8 mouse cellular contexts compared by ENCODE assay signal in the genomic region with DNA sequence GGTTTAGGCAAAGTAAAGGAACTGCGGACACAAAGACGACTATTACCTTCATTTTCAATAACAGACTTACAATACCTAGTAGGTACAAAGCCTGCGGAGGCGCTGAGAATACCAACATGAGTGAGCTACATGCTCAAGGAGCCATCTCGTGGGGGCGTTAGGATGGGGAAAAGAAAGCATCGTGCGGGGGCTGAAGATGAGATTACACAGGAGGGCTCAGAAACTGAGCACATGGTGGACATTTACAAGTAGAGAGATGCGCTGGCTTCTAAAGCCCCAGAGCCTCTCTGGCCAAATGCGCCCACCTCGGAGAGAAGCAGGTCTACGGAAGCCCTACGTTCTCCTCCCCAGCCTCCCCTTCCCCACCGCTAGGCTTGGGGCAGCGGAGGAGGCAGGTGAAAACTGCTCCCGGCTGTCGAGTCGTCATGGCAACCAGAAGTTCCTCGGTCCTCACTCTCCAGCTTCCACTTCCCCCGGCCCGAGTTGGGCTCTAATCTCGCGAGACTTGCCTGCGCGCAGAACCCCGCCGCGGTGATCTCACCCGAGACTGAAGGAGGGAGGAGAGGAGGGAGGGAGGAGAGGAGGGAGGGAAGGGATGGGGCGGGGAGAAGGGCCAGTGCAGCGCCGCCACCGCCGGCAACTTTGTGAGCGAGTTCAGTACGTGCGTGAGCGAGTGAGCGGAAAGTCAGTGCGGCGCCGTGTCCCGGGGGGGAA. TPM values are rescaled to one million over a fixed set of nuclear protein-coding genes. Genes with fewer than 3 reads are reported as not detected.
DNase-seq lines count a peak whose midpoint lies in the region; ATAC-seq and TF ChIP-seq lines count a peak whose summit lies in the region.

Gene Sipa1l1, plus strand, starts transcription at position 501 of the 714 bp plus-strand sequence.

- intact Hi-C loops in heart, postnatal 14 days (cut with DNase I) = loop anchor here (5.0 kb wide), 1 partner anchor 47 kb away; no protein-coding TSS in a partner anchor

- H3K36me3 ChIP-seq in ES-Bruce4 (ENCODE audit: control insufficient read depth, insufficient read depth, low read length, poor library complexity, severe bottlenecking) = no peaks in the 10 kb centered on the region
- no peaks in the 10 kb centered on the region for H3K36me3 ChIP-seq in forebrain, embryonic 14.5 days (ENCODE audit: control insufficient read depth, insufficient read depth, low read length)
- no peaks in the 10 kb centered on the region for H3K36me3 ChIP-seq in neural tube, embryonic 15.5 days

- H3K4me1 ChIP-seq in ES-Bruce4 (ENCODE audit: control insufficient read depth, insufficient read depth, low read length) = peaks cover 3% of the 10 kb centered on the region
- H3K4me1 ChIP-seq in forebrain, embryonic 14.5 days (ENCODE audit: control insufficient read depth, insufficient read depth, low read length) = peaks cover 23% of the 10 kb centered on the region
- H3K4me1 ChIP-seq in neural tube, embryonic 15.5 days = peaks cover 46% of the 10 kb centered on the region

- under 1% methylated on average over 30 of the region's 43 CpGs for WGBS in forebrain, embryonic 14.5 days
- WGBS in neural tube, embryonic 15.5 days = under 1% methylated on average over 36 of the region's 43 CpGs

- peak; percentile 99 for DNase-seq in forebrain, embryonic 14.5 days (ENCODE audit: low spot score)
- DNase-seq in heart, postnatal 14 days = peak; percentile 92 to 95
- peak; percentile 96 for DNase-seq in layer of hippocampus, adult 11-12 months (ENCODE audit: low spot score)
- peak; percentile 96 to 97 for DNase-seq in lung, adult 18-20 months
- peak; percentile 98 for DNase-seq in testis, postnatal 14 days (ENCODE audit: low spot score)

- peak; percentile 46 for TF ChIP-seq POLR2A in ES-Bruce4 (IDR thresholded peaks at IDR 0.05; ENCODE audit: insufficient read depth, low read length)

- TF ChIP-seq CTCF in ES-Bruce4 (IDR thresholded peaks at IDR 0.05; ENCODE audit: low read depth, low read length) = no peak

- H3K9me3 ChIP-seq in ES-Bruce4 (replicated peaks; ENCODE audit: control insufficient read depth, insufficient read depth, low read length, poor library complexity, severe bottlenecking) = no peaks in the 10 kb centered on the region
- H3K9me3 ChIP-seq in forebrain, embryonic 14.5 days (replicated peaks; ENCODE audit: control insufficient read depth, low read length) = no peaks in the 10 kb centered on the region
- H3K9me3 ChIP-seq in neural tube, embryonic 15.5 days (replicated peaks) = no peaks in the 10 kb centered on the region

- H3K9ac ChIP-seq in ES-Bruce4 (ENCODE audit: low read depth, poor library complexity, severe bottlenecking) = peak within 1 kb of the TSS; percentile 97
- H3K9ac ChIP-seq in forebrain, embryonic 14.5 days (ENCODE audit: low read length) = peak within 1 kb of the TSS; percentile 91
- H3K9ac ChIP-seq in neural tube, embryonic 15.5 days (replicated peaks) = peak within 1 kb of the TSS; percentile 85

- ATAC-seq in cerebellum, adult (ENCODE audit: insufficient number of reproducible peaks, low FRiP score, low TSS enrichment) = peak; percentile 87
- peak; percentile 93 for ATAC-seq in forebrain, embryonic 14.5 days
- ATAC-seq in neural tube, embryonic 15.5 days (ENCODE audit: low FRiP score) = peak; percentile 93

- peak within 1 kb of the TSS; percentile 73 for H3K4me3 ChIP-seq in ES-Bruce4 (ENCODE audit: low read depth, low read length)
- H3K4me3 ChIP-seq in forebrain, embryonic 14.5 days (ENCODE audit: low read depth, low read length) = peak within 1 kb of the TSS; percentile 86
- H3K4me3 ChIP-seq in neural tube, embryonic 15.5 days (replicated peaks) = peak within 1 kb of the TSS; percentile 74

- H3K27me3 ChIP-seq in ES-Bruce4 (ENCODE audit: control insufficient read depth, insufficient read depth, low read length, poor library complexity, severe bottlenecking) = no peaks in the 10 kb centered on the region
- no peaks in the 10 kb centered on the region for H3K27me3 ChIP-seq in forebrain, embryonic 14.5 days (replicated peaks; ENCODE audit: control insufficient read depth, insufficient read depth, low read length)
- H3K27me3 ChIP-seq in neural tube, embryonic 15.5 days (replicated peaks) = no peaks in the 10 kb centered on the region

- peak within 1 kb of the TSS; percentile 26; the same call in 1 of the 2 replicates for H3K27ac ChIP-seq in ES-Bruce4 (ENCODE audit: insufficient read depth, low read length)
- H3K27ac ChIP-seq in forebrain, embryonic 14.5 days (ENCODE audit: low read depth, low read length) = peak within 1 kb of the TSS; percentile 95
- peak within 1 kb of the TSS; percentile 93 for H3K27ac ChIP-seq in neural tube, embryonic 15.5 days (replicated peaks)

- peak within 1 kb of the TSS; percentile 91 for H3K4me2 ChIP-seq in forebrain, embryonic 14.5 days (ENCODE audit: low read length)
- H3K4me2 ChIP-seq in neural tube, embryonic 15.5 days = peak within 1 kb of the TSS; percentile 94

- TF ChIP-seq EP300 in ES-Bruce4 (IDR thresholded peaks at IDR 0.05; ENCODE audit: insufficient read depth, low read depth, low read length) = no peak

RNA-seq across cellular contexts. Expression of gene Sipa1l1, which starts in this region (rescaled TPM):
- 44.9 and 49.1 TPM in 2 replicates for polyA plus RNA-seq in ES-Bruce4 (2011; ENCODE audit: insufficient read depth, insufficient read length, low read depth, missing spikeins)
- 13.5 and 19.3 TPM in 2 replicates for polyA plus RNA-seq in forebrain, embryonic 14.5 days (2014; fragmentation: Nextera tagmentation; extraction: Ambion mirVana)
- 10 to 100 TPM; 13.2 to 14.8 TPM for total RNA-seq in heart, postnatal 14 days (2021)
- polyA plus RNA-seq in neural tube, embryonic 15.5 days (2015; fragmentation: Nextera tagmentation; extraction: Ambion mirVana) = 10.9 and 16.9 TPM in 2 replicates

Comparison
In these comparisons a context has a peak if more than half of its experiments do, and no peak if none do; other contexts are left out.
1. Peak in every context shown above with its lines: DNase-seq, ATAC-seq, H3K4me3 ChIP-seq and H3K27ac ChIP-seq.
2. H3K27ac ChIP-seq: peak in every context shown above with its lines; median percentile 95 in forebrain, embryonic 14.5 days; 93 in neural tube, embryonic 15.5 days; 26 in ES-Bruce4.